Mouse (Mus musculus) left cerebral cortex, adult 11 months (tissue): ENCODE data around the gene Tagln2.

Source experiments
- DNase-seq: peaks from one replicate; pipeline ENCODE4 v3.0.0; 2022; ENCODE audit warnings: low spot score

Tagln2 gene

DNA sequence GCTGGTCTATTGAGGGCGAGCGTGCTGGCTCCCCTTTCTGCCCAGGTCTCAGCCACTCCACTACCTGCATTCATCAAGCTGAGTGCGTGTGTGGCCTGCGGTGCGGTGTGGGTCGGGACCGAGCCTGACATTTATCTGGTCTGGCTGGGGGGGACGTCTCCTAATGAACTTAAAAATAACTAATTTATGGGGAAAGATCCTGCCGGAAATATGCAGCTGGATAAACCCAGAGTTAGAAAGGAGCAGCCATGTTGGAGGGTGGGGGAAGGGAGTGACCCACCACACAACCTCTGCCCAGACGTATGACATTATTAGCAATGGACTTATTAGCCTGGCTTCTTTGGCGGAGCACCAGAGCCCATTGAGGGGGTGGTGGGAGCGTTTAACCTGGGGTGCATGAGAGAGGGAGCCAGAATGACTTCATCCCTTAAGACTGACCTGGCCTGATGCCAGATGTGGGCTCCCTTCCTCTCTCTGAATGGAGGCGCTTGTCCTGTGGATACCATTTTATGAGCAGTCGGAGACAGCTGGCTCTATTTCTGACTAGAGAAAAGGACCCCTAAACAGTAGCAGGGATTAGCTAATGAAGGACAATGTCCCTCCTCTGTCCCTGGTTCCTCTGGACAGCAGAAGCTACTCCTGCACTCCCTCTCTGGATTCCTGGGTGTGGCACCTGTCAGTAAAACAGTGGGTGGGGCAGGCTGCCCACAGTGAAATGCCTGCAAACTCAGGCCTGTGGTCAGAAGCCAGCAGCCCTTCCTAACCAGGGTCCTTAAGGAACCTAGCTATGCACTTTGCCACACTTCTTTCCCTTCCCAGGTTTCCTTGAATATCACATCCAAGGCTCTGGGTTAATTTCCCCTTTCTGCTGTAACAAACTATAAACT lies 3.5 kb downstream of the Tagln2 start:
- DNase-seq, result no peak

GRCm38 (mm10) chr1:172504756-172505155 lies 4.9 kb downstream of the Tagln2 start:
- no peak for DNase-seq

- no peak for DNase-seq
Observed at GRCm38 (mm10) chr1:172507001-172507400, 7.2 kb downstream of the Tagln2 start.

GRCm38 (mm10) chr1:172507701-172508100 lies 7.9 kb downstream of the Tagln2 start:
- DNase-seq, result no peak

DNA sequence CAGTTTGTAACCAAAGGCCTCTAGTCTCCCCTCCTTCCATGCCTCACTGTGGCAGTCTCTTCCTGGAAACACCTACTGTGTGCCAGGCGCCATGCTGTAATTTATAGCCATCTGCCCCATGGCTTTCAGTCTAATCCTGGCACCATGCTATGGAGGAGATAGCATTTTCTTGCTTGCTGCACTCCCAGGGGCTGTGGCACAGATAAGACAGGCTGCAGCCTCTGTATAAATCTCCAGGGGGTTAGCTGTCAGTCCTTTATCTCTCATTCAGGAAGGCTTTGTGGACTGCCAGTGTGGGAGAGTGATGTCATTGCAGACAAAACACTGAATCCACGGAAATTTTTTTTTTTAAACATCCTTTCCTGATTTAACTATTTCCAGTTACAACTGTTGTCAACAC lies 8.3 kb downstream of the Tagln2 start:
- DNase-seq, result no peak

DNA sequence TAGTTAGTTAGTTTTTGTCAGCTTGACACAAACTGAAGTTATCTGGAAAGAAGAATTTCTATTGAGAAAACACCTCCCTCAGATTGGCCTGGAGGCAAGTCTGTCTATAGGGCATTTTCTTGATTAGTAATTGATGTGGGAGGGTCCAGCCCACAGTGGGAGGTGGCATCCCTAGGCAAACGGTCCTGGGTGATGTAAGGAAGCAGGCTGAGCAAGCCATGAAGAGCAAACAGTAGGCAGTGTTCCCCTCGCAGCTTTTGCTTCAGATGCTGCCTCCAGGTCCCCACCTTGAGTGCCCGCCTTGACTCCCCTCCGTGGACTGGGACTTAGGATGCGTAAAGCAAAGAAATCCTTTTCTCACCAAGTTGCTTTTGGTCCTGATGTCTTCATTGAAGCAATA lies 9.4 kb downstream of the Tagln2 start:
- no peak for DNase-seq

- no peak for DNase-seq
Observed at GRCm38 (mm10) chr1:172509983-172510382, 10.1 kb downstream of the Tagln2 start.

- no peak for DNase-seq
Observed at GRCm38 (mm10) chr1:172510421-172510972, 10.7 kb downstream of the Tagln2 start.

DNA sequence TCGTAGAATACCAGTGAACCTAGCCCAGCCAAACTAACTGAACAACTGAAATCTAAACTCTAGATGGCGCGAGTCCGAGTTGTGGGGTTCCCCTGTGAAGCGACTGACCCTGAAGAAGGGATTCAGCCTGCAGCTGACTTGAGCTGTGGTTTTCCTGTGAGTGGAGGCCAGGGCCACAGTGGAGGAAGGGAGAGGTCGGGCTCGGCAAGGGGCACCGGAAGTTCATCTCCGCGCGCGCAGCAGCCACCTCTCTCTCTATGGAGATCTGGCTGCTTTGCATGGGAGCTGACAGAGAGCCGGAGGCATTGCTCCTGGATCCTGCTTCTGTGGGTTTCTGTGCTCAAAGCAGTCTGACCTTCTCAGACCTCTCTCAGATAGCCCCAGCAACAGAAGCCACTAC lies 13.1 kb downstream of the Tagln2 start:
- no peak for DNase-seq

DNA sequence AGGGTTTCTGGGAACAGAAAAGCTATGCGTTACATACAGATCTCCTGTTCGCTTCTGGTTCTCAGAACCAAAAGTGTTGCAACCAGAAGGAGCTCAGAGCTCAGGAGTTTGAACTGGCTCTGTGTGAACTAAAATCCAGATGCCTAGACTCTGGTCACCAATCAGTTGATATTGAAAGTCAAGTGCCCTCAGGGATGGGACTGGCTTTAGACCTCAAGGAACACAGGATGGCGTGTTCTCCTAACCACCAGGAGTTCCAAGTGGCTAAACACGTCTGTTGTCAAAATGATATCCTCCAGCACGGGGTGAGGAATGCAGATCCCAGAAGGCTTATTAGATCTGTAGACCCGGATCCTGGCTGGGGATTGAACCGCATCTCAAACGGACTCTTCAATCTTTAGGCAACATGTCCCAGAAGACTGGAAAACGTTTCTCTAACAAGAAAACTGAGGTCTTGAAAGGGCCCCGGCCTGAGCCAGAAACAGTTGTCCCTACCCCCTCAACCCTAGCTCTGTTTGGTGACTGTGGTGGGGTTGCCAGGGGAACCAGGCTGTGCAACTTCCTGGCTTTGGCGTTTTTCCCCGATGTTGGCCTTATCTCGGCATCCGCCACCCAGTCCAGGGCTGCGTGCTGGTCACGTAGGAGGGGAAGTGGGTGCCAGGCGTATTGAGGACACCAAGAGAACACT lies 13.8 kb downstream of the Tagln2 start:
- peak; percentile 27 for DNase-seq

DNA sequence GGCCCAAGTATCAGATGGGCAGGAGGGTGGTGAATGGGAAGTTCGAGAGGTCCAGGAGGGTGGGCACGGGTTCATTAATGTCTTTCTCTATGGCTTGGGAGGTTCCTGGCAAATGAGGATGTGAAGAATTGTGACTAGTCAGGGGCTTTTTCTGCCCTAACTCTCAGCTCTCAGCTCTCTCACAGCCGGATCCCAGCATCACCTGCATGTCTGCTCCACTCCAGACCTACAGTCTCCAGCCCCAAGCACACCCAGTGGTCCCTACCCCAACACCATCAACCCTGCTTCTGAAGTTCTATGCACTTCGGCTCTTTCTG lies 14.3 kb downstream of the Tagln2 start:
- DNase-seq, result no peak

- no peak for DNase-seq
Observed at GRCm38 (mm10) chr1:172514551-172515268, 14.9 kb downstream of the Tagln2 start.

DNA sequence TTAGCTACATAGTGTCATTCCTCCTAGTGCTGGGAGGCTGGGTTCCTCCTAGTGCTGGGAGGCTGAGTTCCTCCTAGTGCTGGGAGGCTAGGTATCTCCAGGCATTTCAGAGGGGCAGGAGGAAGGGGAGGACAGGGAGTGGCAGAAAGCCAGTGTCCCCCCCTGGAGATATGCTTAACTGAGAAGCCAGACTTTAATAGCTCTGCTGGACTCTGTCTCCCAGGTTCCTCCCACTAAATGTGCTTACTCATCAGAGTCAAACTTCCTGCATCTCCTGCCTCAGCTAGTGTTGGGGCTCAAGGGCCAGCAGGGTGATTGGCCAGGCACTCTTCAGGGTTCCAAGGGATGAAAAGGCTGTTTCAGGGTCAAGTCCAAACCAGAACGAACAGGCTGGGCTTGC lies 15.5 kb downstream of the Tagln2 start:
- no peak for DNase-seq

DNA sequence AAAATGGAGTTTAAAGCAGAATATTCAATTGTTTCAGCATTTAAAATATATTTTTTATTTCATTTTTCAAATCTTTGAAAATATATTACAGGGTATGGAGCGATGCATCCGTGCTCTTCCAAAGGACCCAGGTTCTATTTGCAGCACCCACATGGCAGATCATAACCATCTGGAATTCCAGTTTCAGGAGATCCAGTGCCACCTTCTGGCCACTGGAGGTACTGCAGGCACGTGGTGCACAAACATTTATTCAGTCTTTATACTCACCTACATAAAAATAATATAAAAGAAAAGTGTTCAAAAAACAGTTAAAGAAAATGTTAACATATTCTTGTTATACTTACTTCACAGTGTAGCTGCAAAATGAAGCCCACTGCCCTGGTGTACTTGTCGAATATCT lies 18.2 kb downstream of the Tagln2 start:
- DNase-seq, result no peak

DNA sequence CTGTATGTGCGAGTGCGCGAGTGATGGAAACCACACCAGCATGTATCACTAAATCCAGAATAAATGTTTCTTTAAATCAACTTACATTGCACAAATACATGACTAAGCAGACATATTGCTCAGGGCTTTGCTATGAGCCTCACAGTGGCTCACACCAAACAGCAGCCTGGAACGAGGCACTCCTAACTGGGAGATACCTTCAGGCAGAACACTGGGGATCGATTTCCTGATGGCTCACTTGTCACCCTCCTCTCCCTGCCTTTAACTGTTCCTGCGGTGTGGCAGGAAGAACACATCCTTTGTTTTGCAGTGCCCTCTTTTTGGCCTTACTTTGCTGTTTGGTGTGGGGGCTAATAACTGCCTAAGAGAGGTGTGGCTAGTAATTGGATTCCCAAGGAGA lies 19.8 kb downstream of the Tagln2 start:
- DNase-seq, result no peak

GRCm38 (mm10) chr1:172520576-172521440 lies 21.0 kb downstream of the Tagln2 start, which contains the start of gene Cfap45:
Gene Cfap45 (plus strand): TSS chr1:172520801.
- peak; percentile 59 for DNase-seq

- no peak for DNase-seq
Observed at GRCm38 (mm10) chr1:172522524-172522923, 22.7 kb downstream of the Tagln2 start.

GRCm38 (mm10) chr1:172523699-172524101 lies 23.9 kb downstream of the Tagln2 start:
- no peak for DNase-seq

- no peak for DNase-seq
Observed at GRCm38 (mm10) chr1:172525027-172525764, 25.3 kb downstream of the Tagln2 start.

GRCm38 (mm10) chr1:172525971-172526370 lies 26.1 kb downstream of the Tagln2 start:
- no peak for DNase-seq
